Mouse (Mus musculus) stomach, embryonic 15.5 days (tissue): ENCODE results near the gene Wnt7b. TPM values are rescaled to one million over a fixed set of nuclear protein-coding genes. Genes with fewer than 3 reads are reported as not detected.
A peak's percentile ranks its signal among the peaks of the same experiment; 100 is the strongest.

ENCODE experiments used
- ATAC-seq: fragments of 200-750 bp; cut with Nextera tagmentation; 2 replicates; pipeline ENCODE4 v1.8.0; 2017; ENCODE audit warnings: low read depth, moderate number of reproducible peaks, moderate TSS enrichment; ENCODE audit not compliant: insufficient read depth, low FRiP score
- H3K27ac ChIP-seq: fragments of 300-500 bp; sonication (generic); 2 replicates; pipeline ENCODE4 v1.5.1; 2015; ENCODE audit warnings: mild to moderate bottlenecking, inconsistent platforms
- H3K27me3 ChIP-seq: fragments of 300-500 bp; sonication (generic); replicated peaks from 2 replicates; pipeline ENCODE4 v1.6.1; 2015; ENCODE audit warnings: inconsistent platforms
- H3K36me3 ChIP-seq: fragments of 300-500 bp; sonication (generic); 2 replicates; pipeline ENCODE4 v1.6.1; 2015; ENCODE audit warnings: inconsistent platforms
- H3K4me1 ChIP-seq: fragments of 300-500 bp; sonication (generic); 2 replicates; pipeline ENCODE4 v1.6.1; 2015; ENCODE audit warnings: inconsistent platforms
- H3K4me2 ChIP-seq: fragments of 300-500 bp; sonication (generic); 2 replicates; pipeline ENCODE4 v1.6.1; 2015; ENCODE audit warnings: mild to moderate bottlenecking, inconsistent platforms
- H3K4me3 ChIP-seq: fragments of 300-500 bp; sonication (generic); replicated peaks from 2 replicates; pipeline ENCODE4 v1.5.1; 2015; ENCODE audit warnings: inconsistent platforms
- H3K9ac ChIP-seq: fragments of 300-500 bp; sonication (generic); 2 replicates; pipeline ENCODE4 v1.6.1; 2015; ENCODE audit warnings: inconsistent platforms
- H3K9me3 ChIP-seq: fragments of 300-500 bp; sonication (generic); 2 replicates; pipeline ENCODE4 v1.6.1; 2016; ENCODE audit warnings: inconsistent platforms
- WGBS: fragments of 180-500 bp; shearing (Covaris S2); methylation state at CpG from one replicate; pipeline ENCODE4 v1.1.7; 2015; 5-methylcytosine and 5-hydroxymethylcytosine counted together
- polyA plus RNA-seq: library from polyadenylated mRNA; unstranded; fragments of >200 nt; fragmentation: Nextera tagmentation; extraction: Ambion mirVana; gene quantifications from 2 replicates; pipeline ENCODE4 v1.2.1, GENCODE M21; 2015

The Wnt7b gene
- polyA plus RNA-seq, 1 experiment from 2014 or later, result 3.8 TPM

DNA sequence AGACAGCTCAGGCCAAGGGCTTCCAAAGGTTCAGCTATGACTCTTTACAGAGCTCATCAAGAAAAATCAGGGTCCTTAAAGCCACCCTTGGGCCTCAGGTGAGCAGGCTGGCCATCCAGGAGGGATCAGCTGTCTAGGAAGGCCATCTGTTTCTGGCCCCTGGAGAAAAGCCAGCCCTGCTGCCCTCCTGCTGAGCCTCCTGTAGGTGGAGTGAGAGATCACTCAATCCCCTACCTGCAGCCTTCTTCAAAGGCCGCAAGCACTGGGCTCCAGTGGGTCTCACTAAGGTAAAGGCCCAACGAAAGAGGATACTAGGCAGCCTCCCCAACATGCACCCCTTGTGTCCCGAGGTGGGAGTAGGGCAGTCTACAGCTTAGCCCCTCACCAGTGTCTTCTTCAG, 50.2 kb downstream of the Wnt7b start:
- no peaks in the 10 kb centered on the region for H3K27me3 ChIP-seq

DNA sequence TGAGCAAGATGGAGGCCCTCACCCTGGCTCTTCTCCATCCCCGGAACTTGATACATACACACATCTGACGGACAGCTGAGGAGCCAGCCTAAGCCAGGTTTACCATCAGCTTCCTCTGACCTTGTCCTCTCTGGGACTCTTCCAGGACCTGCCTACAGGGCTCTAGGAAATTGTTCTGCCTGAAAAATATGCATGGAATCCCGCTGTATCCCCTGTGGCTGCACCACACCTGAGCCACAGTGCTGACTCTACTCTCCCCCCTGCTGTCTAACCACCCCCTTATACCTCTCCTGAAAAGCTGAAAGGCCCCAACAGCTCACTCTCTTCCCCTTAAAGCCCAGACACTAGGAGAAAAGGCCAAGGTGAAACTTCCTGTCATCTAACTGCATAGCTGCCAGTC, 52.4 kb downstream of the Wnt7b start:
- Histone ChIP-seq H3K4me1 (0 out of 2 replicates have a peak, but pooled peaks cover 5% of the 10 kb centered on the region), H3K36me3 (no peaks in the 10 kb centered on the region), H3K4me3 (no peak overlapping the region), H3K9me3 (no peaks in the 10 kb centered on the region), H3K27ac (no peak overlapping the region), H3K27me3 (no peaks in the 10 kb centered on the region), H3K9ac (no peak overlapping the region), H3K4me2 (no peak overlapping the region)
- no peak for ATAC-seq
- WGBS, result 47% methylated on average over 3 of the region's 3 CpGs

More for the DNA sequence above, 50.2 kb downstream of the Wnt7b start:
- no peak overlapping the region for H3K27ac ChIP-seq
- H3K9me3 ChIP-seq, result no peaks in the 10 kb centered on the region
- H3K36me3 ChIP-seq, result no peaks in the 10 kb centered on the region
- 53% methylated on average over 3 of the region's 3 CpGs for WGBS
- 0 out of 2 replicates have a peak, but pooled peaks cover 5% of the 10 kb centered on the region for H3K4me1 ChIP-seq
- ATAC-seq, result no peak
- no peak overlapping the region for H3K4me2 ChIP-seq
- no peak overlapping the region for H3K4me3 ChIP-seq
- no peak overlapping the region for H3K9ac ChIP-seq

DNA sequence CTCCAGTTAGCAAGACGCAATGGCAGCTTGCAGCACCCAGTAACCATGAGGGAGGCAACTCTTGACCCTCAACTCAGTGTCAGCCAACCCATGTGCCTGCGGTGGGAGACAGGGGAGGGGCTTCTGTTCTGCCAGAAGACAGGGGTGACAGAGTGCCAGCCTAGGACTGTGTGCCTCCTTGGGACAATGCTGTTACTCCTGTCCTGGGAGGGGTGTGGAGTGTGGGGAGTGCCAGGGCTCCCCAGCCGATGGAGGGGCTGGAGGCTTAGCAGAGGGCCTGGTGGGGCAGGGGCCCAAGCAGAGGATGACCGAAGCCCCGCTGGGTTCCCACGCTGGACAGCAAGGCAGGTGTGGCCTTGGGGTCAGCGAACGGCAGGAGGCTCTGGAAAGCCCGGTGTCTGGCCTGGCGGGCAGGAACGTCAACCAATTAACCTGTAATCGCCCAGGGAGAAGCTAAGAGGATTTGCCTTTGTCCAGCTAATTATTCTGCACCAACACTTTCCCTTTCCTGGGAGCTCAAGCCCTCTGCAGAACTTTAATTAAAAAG, 57.8 kb downstream of the Wnt7b start:
- Histone ChIP-seq H3K36me3 (no peaks in the 10 kb centered on the region), H3K27me3 (no peaks in the 10 kb centered on the region), H3K27ac (no peak overlapping the region), H3K4me1 (peaks cover 18% of the 10 kb centered on the region), H3K9me3 (no peaks in the 10 kb centered on the region), H3K9ac (no peak overlapping the region), H3K4me2 (no peak overlapping the region), H3K4me3 (no peak overlapping the region)
- WGBS, result 42% methylated on average over 12 of the region's 12 CpGs
- ATAC-seq, result no peak

DNA sequence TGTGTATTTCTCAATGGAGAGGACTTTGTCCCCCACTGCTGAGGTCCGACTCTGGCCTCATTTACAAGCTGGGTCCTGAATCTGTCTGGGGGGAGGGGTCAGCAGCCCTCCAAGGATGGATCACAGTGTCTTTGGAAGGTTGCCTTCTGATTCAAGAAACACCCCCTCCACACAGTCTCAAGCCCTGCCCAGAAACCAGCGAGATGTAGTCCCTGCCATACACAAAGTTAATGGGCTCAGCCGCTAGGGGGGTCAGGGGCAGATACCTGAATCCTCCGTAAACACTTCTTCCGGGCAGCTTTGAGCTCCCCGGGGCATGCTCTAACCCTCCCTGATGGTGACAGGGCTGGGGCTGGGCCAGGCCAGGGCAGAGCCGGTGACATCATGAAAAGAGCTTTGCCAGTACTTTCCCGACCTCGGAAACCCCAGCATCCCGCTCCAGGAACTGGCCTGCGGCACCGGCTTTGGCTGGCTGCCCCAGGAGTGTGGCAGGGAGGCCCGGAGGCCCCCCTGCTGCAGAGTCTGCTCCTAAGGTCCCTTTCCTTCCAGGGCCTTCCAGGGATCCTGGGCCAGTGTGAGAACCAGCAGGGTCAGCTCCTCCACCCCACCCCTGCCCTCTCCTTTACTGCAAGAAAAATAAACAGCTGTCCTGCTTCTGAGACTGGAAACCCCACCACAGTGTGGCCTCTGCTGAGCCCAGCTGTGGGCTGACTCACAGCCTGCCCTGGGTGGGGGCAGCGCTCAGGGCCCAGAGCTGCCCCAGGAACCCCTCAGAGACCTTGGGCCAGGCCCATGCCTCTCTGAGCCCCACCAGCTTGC, 58.9 kb downstream of the Wnt7b start:
- no peak overlapping the region for H3K27ac ChIP-seq
- H3K4me1 ChIP-seq, result peaks cover 20% of the 10 kb centered on the region
- no peak overlapping the region for H3K9ac ChIP-seq
- peak overlapping the region; percentile 40 for H3K4me2 ChIP-seq
- ATAC-seq, result peak; percentile 44; the same call in 1 of the 2 replicates
- H3K4me3 ChIP-seq, result no peak overlapping the region
- H3K27me3 ChIP-seq, result no peaks in the 10 kb centered on the region
- H3K9me3 ChIP-seq, result no peaks in the 10 kb centered on the region
- WGBS, result 5% methylated on average over 14 of the region's 14 CpGs
- H3K36me3 ChIP-seq, result no peaks in the 10 kb centered on the region

DNA sequence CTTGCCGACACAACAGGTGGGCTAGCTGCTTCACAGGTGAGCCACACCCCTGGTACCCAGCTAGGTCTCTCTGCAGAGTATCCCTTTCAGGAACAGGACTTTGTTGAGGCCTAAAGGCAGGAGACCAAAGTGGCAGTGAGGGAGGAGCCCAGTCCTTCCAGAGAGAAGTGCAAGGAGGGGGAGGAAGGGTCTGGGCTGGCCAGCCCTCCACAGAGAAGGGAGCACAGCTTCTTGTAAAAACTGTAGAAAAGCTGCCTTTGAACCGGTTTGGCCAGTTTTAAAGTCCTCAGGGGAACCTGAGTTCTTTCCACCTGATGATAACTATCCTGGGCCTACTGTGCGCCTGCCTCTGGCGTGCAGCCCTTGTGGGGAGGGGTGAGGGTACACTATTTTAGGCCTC, 62.8 kb downstream of the Wnt7b start:
- peak; percentile 66; the same call in 1 of the 2 replicates for ATAC-seq
- no peaks in the 10 kb centered on the region for H3K9me3 ChIP-seq
- no peak overlapping the region for H3K27ac ChIP-seq

DNA sequence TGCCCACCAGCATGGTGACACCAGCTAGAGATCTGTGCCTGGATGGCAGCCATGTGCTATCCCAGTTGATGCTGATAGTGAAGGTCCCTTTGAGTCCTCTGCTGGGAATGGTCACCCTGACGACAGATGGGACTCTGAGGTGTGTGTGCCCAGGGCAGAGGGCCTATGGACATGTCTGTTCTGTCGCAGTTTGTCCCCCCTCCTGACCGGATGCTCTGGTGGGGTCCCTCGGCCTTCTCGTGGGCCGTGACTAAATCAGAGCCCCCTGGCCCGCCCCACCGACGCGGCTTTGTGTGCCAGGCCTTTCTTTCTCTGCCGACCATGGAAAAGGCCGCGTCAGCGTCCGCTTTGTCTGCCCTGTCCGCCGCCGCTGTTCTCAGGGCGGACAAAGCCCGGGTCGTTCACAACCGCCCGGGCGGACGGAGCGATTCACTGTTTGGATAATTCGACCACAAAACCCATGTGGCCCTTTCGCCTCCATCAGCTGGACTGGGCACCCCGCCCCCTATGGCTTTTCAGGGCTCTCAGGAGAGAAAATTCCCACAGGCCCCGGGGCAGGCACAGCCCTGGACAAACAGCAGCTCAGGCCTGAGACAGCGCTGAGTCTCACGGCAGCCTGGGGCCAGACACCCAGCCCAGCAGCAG, 74.8 kb downstream of the Wnt7b start:
- Histone ChIP-seq H3K27ac (no peak overlapping the region), H3K27me3 (no peaks in the 10 kb centered on the region), H3K36me3 (no peaks in the 10 kb centered on the region), H3K4me1 (0 out of 2 replicates have a peak, but pooled peaks cover 3% of the 10 kb centered on the region), H3K9ac (no peak overlapping the region), H3K4me2 (no peak overlapping the region), H3K9me3 (no peaks in the 10 kb centered on the region), H3K4me3 (no peak overlapping the region)
- ATAC-seq, result no peak
- WGBS, result 66% methylated on average over 32 of the region's 32 CpGs

More for the DNA sequence above, 62.8 kb downstream of the Wnt7b start:
- H3K4me3 ChIP-seq, result no peak overlapping the region
- no peak overlapping the region for H3K9ac ChIP-seq
- H3K36me3 ChIP-seq, result no peaks in the 10 kb centered on the region
- peaks cover 20% of the 10 kb centered on the region for H3K4me1 ChIP-seq
- WGBS, result 48% methylated on average over 4 of the region's 4 CpGs
- H3K27me3 ChIP-seq, result no peaks in the 10 kb centered on the region
- H3K4me2 ChIP-seq, result no peak overlapping the region

DNA sequence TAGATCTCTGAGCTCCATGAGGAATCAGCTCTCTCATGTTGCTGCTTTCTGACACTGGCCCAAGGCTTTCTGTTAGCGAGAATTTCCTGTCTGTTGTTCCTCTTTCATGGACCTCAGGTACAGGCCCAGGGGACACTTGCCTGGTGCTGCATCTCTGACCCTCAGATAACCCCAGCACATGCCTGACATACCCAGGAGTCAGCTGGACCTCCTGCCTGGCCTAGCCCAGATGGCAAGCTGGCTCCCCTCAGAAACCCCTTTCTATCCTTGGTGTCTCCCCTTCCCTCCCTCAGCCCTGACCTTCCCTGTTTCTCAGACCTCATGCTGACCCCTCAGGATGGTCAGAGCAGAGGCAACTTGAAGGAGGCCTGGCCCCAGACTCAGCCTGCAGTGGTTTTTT, 75.6 kb downstream of the Wnt7b start:
- Histone ChIP-seq H3K27me3 (no peaks in the 10 kb centered on the region), H3K36me3 (no peaks in the 10 kb centered on the region), H3K27ac (no peak overlapping the region), H3K4me2 (no peak overlapping the region), H3K9ac (no peak overlapping the region), H3K9me3 (no peaks in the 10 kb centered on the region), H3K4me3 (no peak overlapping the region), H3K4me1 (0 out of 2 replicates have a peak, but pooled peaks cover 3% of the 10 kb centered on the region)
- ATAC-seq, result no peak
- WGBS, result 57% methylated on average over 1 of the region's 1 CpGs

DNA sequence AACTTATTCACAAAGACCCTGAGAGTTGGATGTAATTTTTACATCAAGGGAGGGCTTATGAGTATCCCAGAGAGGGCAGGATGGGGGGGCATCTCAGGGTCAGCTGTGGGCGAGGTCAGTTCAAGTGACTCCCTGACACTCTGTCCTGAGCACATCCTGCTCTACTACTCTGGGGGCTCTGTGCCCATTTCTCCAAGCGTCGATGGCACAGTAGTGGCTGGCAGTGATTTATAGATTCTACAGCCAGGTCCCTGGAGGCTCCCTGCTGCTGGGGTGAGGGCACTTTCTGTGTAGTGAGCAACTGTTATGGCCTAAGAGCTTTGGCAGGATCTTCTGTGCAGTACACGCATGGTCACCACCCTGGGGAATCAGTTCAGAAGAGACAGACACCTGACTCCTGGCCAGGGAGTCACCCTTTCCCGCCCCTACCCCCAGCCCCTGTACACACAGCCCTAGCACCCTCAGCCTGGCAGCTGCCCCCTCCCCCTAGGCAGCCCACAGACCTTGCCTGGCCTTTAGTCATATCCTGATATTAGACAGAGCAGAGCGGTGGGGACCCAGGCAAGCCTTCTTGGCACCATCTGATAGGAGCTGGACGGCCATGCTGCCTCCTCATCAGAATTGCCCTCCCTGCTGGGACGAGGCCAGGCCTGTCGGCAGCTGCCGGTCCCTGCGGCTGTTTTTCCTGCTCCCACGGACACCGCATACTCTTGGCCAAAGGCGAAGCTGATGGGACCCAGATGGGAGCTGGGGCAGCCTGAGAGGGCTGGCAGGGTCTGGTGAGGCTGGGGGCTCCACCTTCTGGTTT, 77.0 kb downstream of the Wnt7b start:
- no peak overlapping the region for H3K9ac ChIP-seq
- WGBS, result 57% methylated on average over 14 of the region's 14 CpGs
- no peaks in the 10 kb centered on the region for H3K36me3 ChIP-seq
- H3K27me3 ChIP-seq, result no peaks in the 10 kb centered on the region
- H3K27ac ChIP-seq, result no peak overlapping the region
- H3K4me2 ChIP-seq, result no peak overlapping the region
- H3K4me3 ChIP-seq, result no peak overlapping the region
- no peaks in the 10 kb centered on the region for H3K9me3 ChIP-seq
- H3K4me1 ChIP-seq, result 0 out of 2 replicates have a peak, but pooled peaks cover 3% of the 10 kb centered on the region
- ATAC-seq, result no peak

DNA sequence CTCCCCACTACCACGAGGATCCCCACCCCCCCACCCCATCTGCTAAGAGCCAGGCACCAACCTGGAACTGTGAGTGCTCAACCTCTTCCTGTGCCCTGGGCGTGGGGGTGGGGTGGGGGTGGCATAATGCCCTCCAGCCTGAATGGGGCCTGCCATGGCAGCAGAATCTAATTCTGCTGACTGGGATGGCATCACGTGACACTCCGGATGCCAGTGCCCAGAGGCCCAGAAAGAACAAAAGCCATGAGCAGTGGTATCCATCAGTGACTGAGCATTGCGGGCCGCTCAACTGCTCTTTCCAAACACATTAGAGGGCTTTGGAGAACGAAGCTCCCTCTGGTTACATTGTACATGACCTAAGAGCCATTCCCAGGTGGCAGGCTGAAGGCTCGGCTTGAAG, 79.1 kb downstream of the Wnt7b start, which contains the start of gene 7530416G11Rik:
TSS of gene 7530416G11Rik (minus strand) at position 101 of the 400 bp plus-strand sequence.
- 82% methylated on average over 8 of the region's 8 CpGs for WGBS
- H3K4me2 ChIP-seq, result no peak within 1 kb of the TSS
- ATAC-seq, result no peak

DNA sequence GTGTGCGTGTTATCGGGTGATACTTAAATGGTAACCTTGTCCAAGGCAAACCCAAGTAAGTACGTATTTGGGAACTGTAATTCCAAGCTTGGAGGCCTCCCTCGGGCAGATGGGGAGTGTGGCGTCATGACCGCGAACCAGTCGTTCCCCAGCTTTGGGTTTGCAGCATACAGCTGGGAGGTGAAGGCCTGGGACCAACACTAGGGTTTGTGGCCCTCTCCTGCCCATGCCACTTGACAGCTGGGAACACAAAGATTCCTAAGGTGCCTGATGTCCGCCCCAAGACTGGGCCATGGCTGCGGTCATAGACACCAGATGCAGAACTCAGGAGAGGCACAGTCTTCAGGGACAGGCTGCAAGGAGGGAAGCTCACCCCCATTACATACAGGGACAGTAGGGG, 82.0 kb downstream of the Wnt7b start:
- Histone ChIP-seq H3K9me3 (no peaks in the 10 kb centered on the region), H3K4me1 (no peaks in the 10 kb centered on the region), H3K27me3 (no peaks in the 10 kb centered on the region), H3K4me2 (no peak overlapping the region), H3K27ac (no peak overlapping the region), H3K9ac (no peak overlapping the region), H3K36me3 (no peaks in the 10 kb centered on the region), H3K4me3 (no peak overlapping the region)
- WGBS, result 85% methylated on average over 10 of the region's 10 CpGs
- ATAC-seq, result no peak

More for the DNA sequence above, 79.1 kb downstream of the Wnt7b start, which contains the start of gene 7530416G11Rik:
- no peaks in the 10 kb centered on the region for H3K9me3 ChIP-seq
- H3K27me3 ChIP-seq, result no peaks in the 10 kb centered on the region
- no peak within 1 kb of the TSS for H3K27ac ChIP-seq
- no peak within 1 kb of the TSS for H3K4me3 ChIP-seq
- 0 out of 2 replicates have a peak, but pooled peaks cover 3% of the 10 kb centered on the region for H3K4me1 ChIP-seq
- H3K36me3 ChIP-seq, result no peaks in the 10 kb centered on the region
- no peak within 1 kb of the TSS for H3K9ac ChIP-seq

DNA sequence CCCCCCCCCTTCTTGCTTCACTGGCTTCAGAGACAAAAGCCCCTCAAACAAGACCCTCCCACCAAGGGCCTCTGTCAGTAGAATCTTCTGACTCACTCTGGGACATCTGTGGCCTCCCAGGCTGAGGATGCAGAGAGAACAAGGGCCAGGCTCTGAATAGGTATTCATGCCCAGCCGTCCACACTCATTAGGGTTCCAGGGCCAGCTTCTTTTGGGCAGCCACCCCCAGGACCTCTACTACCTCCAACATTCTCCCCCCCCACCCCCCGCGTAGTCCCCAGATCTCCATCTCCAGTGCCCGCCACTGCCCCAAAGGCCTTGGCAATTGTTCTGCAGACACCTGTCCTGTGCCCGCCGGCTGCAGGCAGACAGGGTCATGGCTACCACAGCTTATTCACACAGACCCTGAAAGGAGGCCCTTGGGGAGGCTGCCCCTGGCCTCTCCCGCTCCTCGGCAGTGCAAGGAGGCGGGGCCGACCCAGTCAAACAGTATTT, 84.2 kb downstream of the Wnt7b start:
- Histone ChIP-seq H3K36me3 (no peaks in the 10 kb centered on the region), H3K4me3 (no peak overlapping the region), H3K27ac (no peak overlapping the region), H3K9me3 (no peaks in the 10 kb centered on the region), H3K4me2 (no peak overlapping the region), H3K4me1 (no peaks in the 10 kb centered on the region), H3K27me3 (no peaks in the 10 kb centered on the region), H3K9ac (no peak overlapping the region)
- 51% methylated on average over 10 of the region's 10 CpGs for WGBS
- ATAC-seq, result no peak
